Mouse (Mus musculus) megakaryocyte, embryonic 14.5 days (primary cell): ENCODE results near the gene D630003M21Rik.

Experiments used
- FLI1 ChIP-seq: IDR thresholded peaks from 2 replicates; pipeline ENCODE4 v1.6.1; 2012; ENCODE audit warnings: low read length, inconsistent platforms, mixed read lengths
- GATA1 ChIP-seq: IDR thresholded peaks from 3 replicates; pipeline ENCODE4 v1.6.1; 2012; ENCODE audit warnings: mixed read lengths, low read length, inconsistent platforms, borderline replicate concordance

DNA sequence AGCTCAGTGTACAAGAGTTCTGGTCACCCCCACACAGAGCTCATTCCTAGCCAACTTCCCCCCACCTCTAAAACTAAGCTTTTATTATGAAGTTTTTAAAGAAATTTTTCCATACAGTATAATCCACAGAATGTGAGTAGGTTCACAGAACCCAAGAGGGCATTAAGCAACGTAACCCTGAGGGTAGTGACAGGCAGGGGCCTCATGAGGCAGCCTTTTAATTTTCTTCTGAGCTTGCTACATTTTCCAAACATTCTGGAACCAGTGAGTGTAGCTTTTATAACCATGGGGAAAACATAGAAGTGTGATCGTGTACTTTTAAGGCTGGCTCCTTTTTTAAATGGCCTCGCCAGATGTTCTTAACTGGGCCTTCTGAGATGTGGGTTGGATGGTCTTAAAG lies 5.5 kb downstream of the D630003M21Rik start:
- TF ChIP-seq GATA1, result no peak
- TF ChIP-seq FLI1, result no peak
